Mouse (Mus musculus): ENCODE results near the gene Daglb.
A peak's percentile ranks its signal among the peaks of the same experiment; 100 is the strongest.

GRCm38 (mm10) chr5:143464100-143464756, at the start of gene Daglb:
- TF ChIP-seq CTCF (IDR thresholded peaks at IDR 0.05; ENCODE audit: borderline replicate concordance, control insufficient read depth, extremely low read depth, insufficient read depth, low read length, poor library complexity) (peak; percentile 61), POLR2A (IDR thresholded peaks at IDR 0.05; ENCODE audit: control insufficient read depth, extremely low read depth, insufficient read depth, low read length, poor library complexity) (peak; percentile 81)

Measured in thymus, adult 2 months (tissue).